Mouse (Mus musculus): ENCODE results near the gene 4931414P19Rik.

The 4931414P19Rik gene

DNA sequence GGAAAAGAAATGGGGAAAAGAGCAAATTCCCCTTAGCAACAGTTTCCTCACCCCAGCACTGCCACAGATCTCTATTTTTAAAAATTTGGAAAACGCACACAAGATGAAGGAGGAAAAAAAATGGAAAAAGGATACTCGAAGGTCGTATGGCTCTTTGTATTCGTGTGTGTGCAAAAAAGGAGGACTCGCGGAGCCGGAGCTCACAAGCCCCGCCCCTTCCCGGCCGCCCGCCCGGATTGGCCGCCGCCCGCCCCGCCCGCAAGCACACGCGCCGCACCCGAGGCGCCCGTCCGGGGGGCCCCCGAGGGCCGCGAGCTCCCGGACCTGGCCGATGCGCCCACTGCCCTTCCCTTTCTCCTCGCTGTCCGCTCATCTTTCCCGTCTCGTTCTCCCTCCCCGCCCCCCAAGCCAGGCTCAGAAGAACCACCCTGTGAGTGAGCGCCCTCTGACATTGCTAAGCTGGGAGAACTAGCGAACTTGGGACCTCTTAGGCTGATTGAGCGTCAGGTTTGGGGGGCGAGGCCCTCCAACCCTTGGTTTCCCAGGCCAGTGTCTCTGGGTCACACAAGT, at the start of gene 4931414P19Rik:
TSS of gene 4931414P19Rik (minus strand) at position 242 of the 570 bp plus-strand sequence.
- peak; percentile 69 for DNase-seq (ENCODE audit: low spot score)

DNA sequence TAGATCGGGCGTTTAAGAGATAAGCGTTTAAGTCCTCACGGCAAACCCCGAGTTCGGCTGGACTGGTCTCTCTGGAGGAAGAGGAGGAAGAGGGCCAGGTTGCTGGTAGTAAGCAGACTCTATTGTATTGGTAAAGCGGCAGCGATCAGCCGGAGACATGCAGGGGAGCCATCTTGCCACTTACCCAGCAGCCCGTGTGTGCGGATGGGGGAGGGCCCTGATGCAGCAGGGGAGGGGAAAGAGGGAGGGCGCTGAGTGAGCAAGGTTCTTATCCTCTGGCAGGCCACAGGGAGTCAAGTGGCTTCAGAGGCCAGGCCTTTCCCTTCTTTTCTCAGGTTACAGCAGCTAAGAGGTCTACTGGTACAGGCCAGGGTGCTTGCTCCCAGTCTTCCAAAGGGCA, 47.7 kb upstream of the 4931414P19Rik start:
- peak; percentile 90 for DNase-seq (ENCODE audit: low spot score)

DNA sequence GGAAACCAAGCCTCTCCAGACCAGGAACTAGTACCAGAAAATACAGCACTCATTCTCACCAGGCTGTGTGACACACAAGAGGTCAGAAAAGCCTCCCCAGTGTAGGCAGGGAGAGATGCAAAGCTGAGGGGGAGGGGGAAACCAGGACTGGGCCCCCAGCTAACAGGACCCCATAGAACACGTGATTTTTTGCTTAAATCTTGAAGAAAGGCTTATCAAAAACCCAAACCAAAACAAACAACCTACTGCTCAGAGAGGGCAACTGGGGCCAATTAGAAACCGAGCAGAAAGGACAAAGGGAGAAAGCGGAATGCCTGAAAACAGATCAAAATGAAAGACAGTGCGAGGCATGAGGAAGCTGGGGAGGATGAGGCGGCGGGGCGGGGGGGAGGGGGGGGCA, 47.0 kb upstream of the 4931414P19Rik start:
- DNase-seq (ENCODE audit: low spot score) = no peak

DNA sequence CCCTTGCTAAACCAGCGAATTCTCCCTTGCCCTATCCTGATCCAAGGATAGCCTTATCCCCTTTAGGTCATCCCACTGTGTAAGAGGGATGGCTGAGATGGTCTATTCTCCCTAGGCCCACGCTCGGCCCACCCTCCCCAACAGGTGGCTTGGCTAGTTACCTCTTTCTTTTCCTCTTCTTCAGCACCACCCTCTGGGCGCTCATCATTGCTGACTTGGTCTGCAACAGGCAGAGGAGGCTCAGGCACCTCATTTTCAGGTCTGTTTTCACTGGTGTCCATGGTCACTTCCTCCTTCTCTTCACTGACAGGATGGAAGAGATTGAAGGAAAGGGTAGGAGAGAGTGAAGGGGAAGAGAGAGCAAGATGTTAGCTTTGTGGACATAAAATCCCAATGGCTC, 45.8 kb upstream of the 4931414P19Rik start:
- DNase-seq (ENCODE audit: low spot score) = no peak

DNA sequence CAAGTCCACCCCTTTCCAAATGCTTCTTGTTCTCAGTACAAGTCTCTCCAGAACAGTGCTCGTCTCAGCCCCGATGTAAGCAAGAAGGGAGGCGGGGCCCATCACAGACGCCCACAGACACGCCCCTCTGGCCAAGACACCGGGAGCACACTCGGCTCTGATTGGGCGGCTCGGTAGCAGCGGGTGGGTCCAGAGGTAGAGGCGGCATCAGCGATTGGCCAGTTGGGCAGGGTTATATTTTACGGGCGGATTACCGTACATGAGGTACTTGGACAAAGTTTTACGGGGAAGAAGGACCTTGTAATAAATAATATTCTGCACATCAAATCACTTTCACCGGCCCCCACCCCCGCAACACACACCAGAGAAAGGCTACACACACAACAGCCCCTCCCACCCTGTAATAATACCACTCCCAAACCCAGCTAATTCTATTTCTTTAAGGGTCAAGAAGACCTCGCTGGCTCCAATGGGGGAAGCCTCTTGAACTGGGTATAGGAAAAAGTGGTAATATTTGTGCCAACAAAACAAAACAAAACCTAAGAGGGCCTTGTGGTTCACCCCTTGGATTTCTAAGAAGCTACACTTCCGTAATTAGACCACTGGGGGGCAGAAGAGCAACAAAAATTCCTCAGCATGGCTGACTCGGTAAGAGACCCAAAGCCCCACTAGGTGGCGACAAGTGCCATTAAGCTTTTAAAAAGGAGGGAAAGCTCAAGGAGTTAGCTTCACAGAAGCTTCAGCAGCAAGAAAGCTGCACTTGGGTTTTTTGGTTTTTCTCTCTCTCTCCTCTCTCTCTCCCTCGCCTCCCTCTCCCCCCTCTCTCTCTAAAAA, 45.0 kb upstream of the 4931414P19Rik start:
- DNase-seq (ENCODE audit: low spot score) = peak; percentile 94

DNA sequence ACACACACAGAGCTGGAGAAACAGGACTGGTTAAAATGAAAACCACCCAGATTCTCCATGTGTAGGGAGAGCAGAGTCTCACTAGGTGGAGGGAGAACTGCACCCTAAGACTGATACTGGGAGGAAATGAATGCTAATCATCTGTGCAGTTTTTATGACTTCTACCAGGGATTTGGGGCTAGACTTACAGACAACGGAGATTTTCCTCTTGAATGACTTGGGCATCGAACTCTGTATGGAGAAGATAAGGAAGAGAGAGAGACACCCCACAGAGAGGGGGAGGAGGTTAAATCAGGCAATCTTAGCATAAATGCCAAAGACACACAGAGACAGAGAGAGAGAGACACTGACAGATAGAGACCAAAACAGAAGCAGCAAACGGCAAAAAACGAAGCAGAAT, 42.1 kb upstream of the 4931414P19Rik start:
- DNase-seq (ENCODE audit: low spot score) = no peak

DNA sequence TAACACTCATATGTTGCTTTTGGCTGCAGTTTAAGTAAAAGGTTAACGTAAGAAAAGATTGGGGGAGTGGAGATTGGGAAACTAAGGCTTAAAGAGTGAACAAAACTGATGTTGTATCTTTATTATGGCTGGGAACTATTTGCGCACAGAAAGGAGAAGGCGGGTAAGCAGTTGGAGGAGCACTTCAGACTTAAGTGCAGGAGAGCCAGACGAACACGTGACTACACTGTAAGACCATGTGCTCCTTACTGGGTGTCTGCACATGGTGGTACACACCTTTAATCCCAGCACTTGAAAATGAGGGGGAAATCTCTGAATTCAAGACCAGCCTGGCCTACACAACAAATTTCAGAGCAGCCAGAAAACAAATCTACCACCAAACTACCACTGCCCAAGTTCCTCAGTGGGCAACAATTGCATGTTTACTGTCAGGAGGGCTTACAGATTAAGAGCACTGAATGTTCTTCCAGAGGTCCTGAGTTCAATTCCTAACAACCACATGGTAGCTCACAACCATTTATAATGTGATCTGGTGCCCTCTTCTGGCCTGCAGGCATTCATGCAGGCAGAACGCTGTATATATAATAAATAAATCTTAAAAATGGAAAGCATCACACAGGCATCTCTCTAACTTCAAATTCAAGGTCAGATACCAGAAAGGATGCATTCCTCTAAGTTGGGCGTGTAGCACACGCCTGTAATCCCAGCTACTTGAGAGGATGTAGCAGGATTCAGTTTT, 41.3 kb upstream of the 4931414P19Rik start:
- DNase-seq (ENCODE audit: low spot score) = no peak

DNA sequence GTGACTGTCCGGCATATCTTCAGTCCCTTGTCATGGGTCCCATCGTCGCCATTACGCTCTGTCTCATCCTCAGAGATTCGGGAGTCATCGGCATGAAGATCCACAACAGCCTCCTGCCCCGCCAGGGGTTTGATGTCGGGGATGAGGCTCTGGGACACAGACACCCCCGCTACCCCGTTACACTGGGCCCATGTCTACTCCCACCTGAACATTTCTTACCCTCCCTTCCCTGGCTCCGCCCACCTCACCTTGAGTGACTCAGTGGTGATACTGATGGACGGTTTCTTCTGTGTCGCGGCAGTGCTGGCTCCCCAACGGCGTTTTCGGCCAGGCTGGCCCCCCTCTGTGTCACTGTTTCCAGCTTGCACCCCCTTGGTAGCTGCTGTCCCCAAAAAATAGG, 40.7 kb upstream of the 4931414P19Rik start:
- DNase-seq (ENCODE audit: low spot score) = no peak

DNA sequence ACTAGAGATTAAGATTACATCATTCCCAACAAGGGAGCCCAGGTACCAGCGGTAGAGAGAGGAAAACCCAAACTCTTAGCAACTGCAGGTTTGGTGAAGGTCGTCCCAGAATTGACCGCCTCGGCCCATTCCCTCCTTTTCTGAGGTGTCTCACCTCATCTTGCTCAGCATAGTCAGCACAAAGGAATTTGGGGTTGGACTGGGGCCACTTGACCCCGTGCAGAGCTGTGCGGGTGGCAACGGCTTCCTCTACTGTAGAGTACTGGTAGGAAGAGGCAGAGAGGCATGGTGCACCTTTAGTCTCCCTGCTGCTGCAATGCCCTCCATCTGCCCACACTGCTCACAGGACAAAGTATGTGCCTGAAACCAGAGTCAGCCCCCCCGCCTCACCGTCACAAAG, 38.5 kb upstream of the 4931414P19Rik start:
- DNase-seq (ENCODE audit: low spot score) = no peak

DNA sequence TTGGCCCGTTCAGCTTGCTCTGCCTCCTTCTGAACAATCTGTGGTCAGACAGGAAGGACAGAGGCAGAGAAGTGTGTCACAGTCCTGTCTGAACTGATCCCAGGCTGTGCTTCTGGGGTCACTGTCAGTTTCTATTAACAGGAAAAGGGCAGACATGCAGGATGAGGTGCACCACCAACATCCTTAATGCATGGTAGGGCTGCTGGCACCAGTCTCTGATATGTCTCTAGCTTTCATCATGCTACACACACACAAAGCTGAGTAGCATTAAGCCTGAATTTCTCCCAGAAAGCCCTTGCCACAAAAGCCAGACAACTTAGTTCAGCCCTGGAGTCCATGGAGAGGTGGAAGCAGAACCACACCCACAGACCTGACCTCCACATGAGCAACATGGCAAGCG, 37.2 kb upstream of the 4931414P19Rik start:
- peak; percentile 51 for DNase-seq (ENCODE audit: low spot score)

DNA sequence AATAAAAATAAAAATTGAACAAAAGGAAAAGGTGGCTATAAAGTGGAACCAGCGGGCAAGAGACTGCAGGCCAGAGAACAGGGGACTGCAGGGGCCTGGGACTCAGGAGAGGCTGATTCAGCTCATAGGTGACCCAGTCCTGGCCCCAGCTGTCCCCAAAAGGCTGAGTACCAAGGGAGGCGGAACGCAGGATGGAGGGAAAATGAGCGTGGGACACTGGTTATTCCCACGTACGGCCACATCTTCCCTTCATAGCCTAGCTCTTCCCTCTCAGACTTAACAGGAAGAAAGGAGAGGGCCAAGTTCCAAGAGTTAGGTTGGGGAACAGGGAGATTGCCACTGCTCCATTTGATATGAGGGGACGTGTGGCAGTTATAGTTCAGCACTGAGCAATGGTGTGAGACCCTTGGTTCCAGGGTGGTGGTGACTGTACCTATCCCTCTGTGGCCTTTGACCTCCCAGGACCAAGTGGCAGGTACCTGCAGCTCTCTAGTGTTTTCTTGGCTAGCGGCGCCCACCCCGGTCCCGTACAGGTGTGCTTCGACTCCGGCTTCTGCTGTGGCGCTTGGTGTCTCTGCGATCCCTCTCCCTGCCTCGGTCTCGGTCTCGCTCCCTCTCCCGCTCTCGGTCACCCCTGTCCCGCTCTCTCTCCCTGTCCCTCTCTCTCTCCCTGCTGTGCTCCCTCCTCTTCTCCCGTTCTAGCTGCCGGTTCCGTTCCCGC, 36.6 kb upstream of the 4931414P19Rik start:
- DNase-seq (ENCODE audit: low spot score) = no peak

DNA sequence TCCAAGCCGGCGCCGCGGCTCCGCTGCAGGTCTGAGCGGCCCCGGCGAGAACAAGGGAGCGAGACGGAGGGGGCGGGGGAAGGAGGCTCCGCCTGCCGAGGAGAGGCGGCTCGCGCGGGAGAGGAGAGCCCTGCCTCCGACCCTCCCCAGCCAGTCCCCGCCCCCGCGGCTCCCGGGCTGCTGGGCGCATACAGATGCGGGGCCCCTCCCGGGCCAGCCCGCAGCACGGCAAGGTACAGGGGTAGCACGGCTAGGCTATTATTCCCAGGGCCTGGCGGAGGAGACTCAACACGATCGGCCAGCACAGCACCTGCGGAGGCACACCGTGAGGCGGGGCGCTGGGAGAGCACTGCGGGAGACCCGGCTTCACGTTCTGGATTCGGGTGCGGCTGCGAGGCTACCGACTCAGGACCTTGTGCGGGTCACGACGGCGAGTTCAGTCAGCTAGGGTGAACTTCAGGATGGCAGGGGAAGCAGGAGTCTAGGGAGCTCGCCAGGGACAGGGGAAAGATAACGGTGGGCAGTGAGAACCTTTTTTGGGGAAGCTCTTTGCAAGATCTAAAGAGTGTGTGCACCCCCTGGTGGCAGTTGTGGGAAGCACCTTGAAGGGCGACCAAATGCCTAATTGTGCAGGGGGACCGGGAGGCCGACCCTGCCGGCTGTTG, 35.6 kb upstream of the 4931414P19Rik start, which contains the start of gene Cdh24:
TSS of gene Cdh24 (minus strand) at position 60 of the 665 bp plus-strand sequence.
- DNase-seq (ENCODE audit: low spot score) = peak; percentile 87

DNA sequence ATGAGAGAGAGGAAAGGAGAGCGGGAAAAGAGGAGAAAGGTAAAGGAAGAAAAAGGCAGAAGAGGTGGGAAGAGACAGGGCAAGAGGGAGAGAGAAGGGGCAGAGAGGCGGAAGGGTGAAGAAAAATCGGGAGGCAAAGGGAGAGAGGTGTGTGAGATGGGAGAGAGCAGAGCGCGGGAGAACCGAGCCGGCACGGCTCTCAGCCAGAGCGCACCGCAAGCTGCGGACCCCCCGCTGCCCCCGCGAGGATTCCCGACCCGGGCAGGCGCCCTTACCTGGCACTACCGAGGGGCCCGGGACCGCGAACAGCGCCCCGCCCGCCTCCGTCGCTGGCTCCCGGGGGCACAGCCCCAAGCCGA, 35.1 kb upstream of the 4931414P19Rik start, which contains the start of gene Gm17606:
TSS of gene Gm17606 (plus strand) at position 7 of the 359 bp plus-strand sequence.
- no peak for DNase-seq (ENCODE audit: low spot score)

DNA sequence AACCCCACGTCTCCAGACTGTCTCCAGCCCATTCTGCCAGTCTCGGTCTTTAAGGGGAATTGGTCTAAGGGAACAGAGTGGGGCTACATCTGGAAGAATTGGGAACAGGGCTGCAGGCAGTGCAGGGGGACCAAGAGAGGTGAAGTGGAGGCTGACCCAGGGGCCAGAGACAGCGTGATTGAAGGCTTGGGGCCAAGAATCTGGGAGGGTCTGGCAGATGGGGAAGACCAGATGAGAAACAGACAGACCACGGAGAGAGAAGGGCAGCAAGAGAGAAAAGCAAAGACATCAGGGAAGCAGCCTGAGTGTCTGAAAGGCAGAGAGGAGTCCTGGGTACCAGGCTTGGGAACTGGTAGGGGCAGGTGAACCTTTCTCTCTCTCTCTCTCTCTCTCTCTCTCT, 34.3 kb upstream of the 4931414P19Rik start:
- DNase-seq (ENCODE audit: low spot score) = no peak

DNA sequence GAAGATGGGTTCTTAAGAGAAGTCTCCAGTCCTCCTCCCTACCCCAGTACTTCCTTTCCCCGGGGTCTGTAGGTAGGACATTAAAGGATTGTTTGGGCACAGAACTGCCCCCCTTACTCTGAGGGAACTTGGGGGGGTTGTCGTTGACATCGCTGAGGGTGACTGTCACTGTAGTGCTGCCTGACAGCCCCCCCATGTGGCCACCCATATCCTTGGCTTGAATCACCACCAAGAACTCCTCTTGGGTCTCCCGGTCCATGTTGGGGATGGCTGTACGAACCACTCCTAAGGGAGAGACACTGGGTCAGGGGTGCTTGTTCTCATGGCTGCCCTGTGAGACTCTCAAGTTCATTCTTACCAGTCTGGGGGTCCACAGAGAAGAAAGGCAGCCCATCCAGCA, 32.4 kb upstream of the 4931414P19Rik start:
- no peak for DNase-seq (ENCODE audit: low spot score)

DNA sequence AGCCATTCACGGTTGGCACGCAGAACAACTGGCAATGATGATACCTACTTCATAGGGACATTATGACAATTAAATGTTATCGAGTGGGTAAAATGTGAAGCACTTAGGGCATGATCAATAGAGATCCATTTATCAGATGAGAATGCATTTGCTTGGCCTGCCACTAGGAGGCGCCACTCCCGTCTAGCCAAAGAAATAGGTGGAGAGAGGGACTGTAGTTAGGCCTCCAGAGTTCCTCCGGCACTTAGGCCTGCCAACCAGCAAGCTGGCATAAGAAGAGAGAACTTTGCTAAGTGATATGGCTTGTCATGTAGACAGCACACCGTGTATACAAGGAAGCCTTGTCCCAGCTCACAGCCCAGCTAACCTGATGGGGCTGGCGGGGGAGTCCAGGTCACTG, 31.2 kb upstream of the 4931414P19Rik start:
- DNase-seq (ENCODE audit: low spot score) = peak; percentile 44

DNA sequence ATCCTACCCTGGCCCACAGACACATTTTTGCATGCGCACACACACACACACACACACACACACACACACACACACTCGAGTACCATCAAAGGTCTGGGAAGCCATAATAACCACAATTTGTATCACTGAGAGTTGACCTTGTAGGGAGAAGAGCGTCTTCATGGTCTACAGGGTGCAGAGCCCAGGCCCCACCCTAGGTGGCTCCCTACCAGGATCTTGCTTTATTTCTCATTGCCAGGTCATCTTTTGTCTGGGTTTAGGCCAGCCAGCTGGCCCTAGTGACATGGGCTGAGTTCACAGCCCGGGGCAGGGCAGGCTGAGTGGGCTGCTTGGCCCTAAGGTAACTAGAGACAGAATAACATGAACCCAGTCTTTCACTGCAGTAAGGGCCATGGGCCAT, 28.4 kb upstream of the 4931414P19Rik start:
- peak; percentile 27 for DNase-seq (ENCODE audit: low spot score)

DNA sequence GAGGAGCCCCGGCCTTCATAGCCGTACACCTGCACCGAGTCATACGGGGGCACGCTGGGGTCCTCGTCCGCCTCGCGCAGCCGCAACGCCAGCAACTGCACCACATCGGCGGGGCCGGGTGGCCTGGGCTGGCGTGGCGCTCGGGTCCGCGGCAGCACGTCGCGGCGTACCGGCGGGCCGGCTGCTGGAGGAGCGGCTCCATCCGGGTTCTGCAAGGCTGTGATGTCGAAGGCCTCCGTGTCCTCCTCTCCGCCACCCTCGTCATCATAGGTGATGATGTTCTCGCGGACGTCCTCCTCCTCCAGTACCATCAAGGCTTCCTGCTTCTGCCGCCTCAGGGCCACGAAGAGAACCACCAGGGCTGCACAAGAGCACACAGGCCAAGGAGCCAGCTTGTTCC, 26.5 kb upstream of the 4931414P19Rik start:
- DNase-seq (ENCODE audit: low spot score) = no peak

DNA sequence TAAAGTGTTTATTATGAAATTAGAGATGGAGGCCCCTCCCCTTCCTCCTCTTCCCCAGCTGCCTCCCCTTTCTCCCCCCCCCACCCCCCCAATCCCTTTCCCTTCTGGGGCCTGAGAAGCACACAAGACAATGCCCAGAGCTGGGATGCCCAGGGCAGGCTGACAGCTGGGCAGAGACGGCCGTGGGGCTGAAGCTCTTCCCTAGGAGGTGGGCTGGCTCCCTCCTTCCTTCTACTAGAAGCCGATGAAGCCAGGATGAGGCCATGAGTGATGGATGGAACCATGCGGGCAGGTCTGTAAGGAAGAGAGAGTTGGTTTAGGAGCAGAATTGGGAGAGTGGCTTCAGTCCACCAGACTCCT, 25.4 kb upstream of the 4931414P19Rik start:
- no peak for DNase-seq (ENCODE audit: low spot score)

DNA sequence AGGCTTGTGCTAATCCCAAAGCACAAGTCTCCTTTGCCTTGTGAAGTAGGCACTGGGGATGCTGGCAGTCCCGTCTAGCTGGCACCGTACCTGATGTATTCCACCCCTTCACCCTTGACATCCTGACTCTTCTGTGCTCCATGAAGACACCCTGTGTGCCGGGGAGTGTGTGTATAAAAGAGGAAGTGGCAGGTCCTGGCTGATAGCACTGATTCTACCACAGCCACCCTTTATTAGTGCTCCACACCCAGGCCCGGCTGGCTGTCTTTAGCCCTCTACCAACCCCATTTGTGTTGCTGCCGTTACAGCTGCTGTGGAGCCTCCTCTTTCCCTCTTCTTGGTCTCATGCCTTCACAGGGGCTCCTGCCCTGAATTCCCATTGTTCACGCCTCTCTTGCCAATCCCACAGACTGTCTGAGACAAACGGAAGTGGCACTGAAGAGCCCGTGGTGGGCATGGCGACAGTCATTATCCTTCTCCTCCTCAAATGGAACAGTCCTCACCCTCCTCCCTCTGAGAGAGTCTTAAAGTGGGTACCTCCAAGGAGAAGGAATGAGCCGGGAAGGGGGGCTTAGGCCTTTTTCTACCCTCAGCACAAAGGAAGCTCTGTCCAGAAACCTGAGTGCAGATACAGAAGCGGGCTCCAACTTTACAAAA, 24.9 kb upstream of the 4931414P19Rik start:
- no peak for DNase-seq (ENCODE audit: low spot score)

DNA sequence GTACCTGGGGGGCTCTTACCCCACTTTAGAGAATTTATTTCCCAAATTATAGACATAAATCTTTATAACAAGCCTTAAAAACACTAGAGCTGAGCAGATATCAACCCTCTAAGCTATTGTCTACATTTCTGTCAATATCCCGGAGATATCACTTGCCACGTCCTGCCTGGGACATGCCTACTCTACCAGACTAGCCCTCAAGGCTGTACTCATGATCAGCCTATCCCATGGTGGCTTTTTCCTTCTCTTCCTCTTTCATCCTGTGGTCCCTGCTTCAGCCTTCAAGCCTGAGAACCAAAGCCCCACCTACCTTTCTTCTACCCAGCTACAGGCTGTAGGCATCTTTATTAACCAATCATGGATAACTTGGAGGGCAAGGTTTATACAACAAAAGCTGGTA, 24.0 kb upstream of the 4931414P19Rik start:
- DNase-seq (ENCODE audit: low spot score) = no peak
